Mouse (Mus musculus): ENCODE data around the gene Tpd52l2. TPM values are rescaled to one million over a fixed set of nuclear protein-coding genes. Genes with fewer than 3 reads are reported as not detected.
A peak's percentile ranks its signal among the peaks of the same experiment; 100 is the strongest.
"Not testable (repeated sequence)": the region's sequence is repeated elsewhere in the genome, so short reads cannot be mapped to it uniquely, and the experiment has no call there.

The Tpd52l2 gene
- polyA plus RNA-seq, 1 experiment from 2014 or later = 169 TPM

GRCm38 (mm10) chr2:181491432-181492205 is 5.3 kb upstream of the Tpd52l2 start:
- no peak overlapping the region for H3K9ac ChIP-seq
- H3K27me3 ChIP-seq = no peaks in the 10 kb centered on the region
- no peak overlapping the region for H3K4me3 ChIP-seq
- ATAC-seq (ENCODE audit: low FRiP score, low read depth) = no peak
- H3K27ac ChIP-seq = no peak overlapping the region
- peaks cover 22% of the 10 kb centered on the region for H3K4me1 ChIP-seq
- no peaks in the 10 kb centered on the region for H3K36me3 ChIP-seq
- no peaks in the 10 kb centered on the region for H3K9me3 ChIP-seq
- WGBS = 25% methylated on average over 7 of the region's 7 CpGs
- H3K4me2 ChIP-seq (replicated peaks) = no peak overlapping the region

- Histone ChIP-seq H3K4me2 (replicated peaks) (no peak overlapping the region), H3K4me1 (peaks cover 16% of the 10 kb centered on the region), H3K27ac (no peak overlapping the region), H3K27me3 (no peaks in the 10 kb centered on the region), H3K36me3 (no peaks in the 10 kb centered on the region), H3K9ac (no peak overlapping the region), H3K9me3 (no peaks in the 10 kb centered on the region), H3K4me3 (no peak overlapping the region)
- no peak for ATAC-seq (ENCODE audit: low FRiP score, low read depth)
- 45% methylated on average over 3 of the region's 3 CpGs for WGBS
These were observed 4.7 kb upstream of the Tpd52l2 start for GRCm38 (mm10) chr2:181492206-181492605.

GRCm38 (mm10) chr2:181493156-181493927 is 3.6 kb upstream of the Tpd52l2 start, which contains the start of gene Abhd16b:
TSS of gene Abhd16b (plus strand) at chr2:181493206.
- no peak within 1 kb of the TSS for H3K4me3 ChIP-seq
- no peak for ATAC-seq (ENCODE audit: low FRiP score, low read depth)
- no peaks in the 10 kb centered on the region for H3K27me3 ChIP-seq
- H3K9me3 ChIP-seq = no peaks in the 10 kb centered on the region
- H3K4me1 ChIP-seq = peaks cover 10% of the 10 kb centered on the region
- H3K27ac ChIP-seq = no peak within 1 kb of the TSS
- no peak within 1 kb of the TSS for H3K9ac ChIP-seq
- WGBS = 82% methylated on average over 31 of the region's 31 CpGs
- H3K36me3 ChIP-seq = no peaks in the 10 kb centered on the region
- H3K4me2 ChIP-seq (replicated peaks) = no peak within 1 kb of the TSS

GRCm38 (mm10) chr2:181494266-181494945 is 2.5 kb upstream of the Tpd52l2 start:
- no peak for ATAC-seq (ENCODE audit: low FRiP score, low read depth)
- no peaks in the 10 kb centered on the region for H3K9me3 ChIP-seq
- 82% methylated on average over 26 of the region's 26 CpGs for WGBS
- H3K9ac ChIP-seq = no peak overlapping the region; the same call in 1 of the 2 replicates
- no peak overlapping the region for H3K27ac ChIP-seq
- H3K4me2 ChIP-seq (replicated peaks) = no peak overlapping the region
- H3K4me1 ChIP-seq = peaks cover 15% of the 10 kb centered on the region
- H3K27me3 ChIP-seq = no peaks in the 10 kb centered on the region
- H3K36me3 ChIP-seq = 0 out of 2 replicates have a peak, but pooled peaks cover under 1% of the 10 kb centered on the region
- no peak overlapping the region for H3K4me3 ChIP-seq

- Histone ChIP-seq H3K36me3 (peaks cover 15% of the 10 kb centered on the region), H3K4me2 (replicated peaks) (peak overlapping the region; percentile 97), H3K4me1 (peaks cover 15% of the 10 kb centered on the region)
- H3K9ac ChIP-seq; H3K27ac ChIP-seq; H3K9me3 ChIP-seq; H3K4me3 ChIP-seq; H3K27me3 ChIP-seq; ATAC-seq (ENCODE audit: low FRiP score, low read depth): not testable (repeated sequence)
- 68% methylated on average over 8 of the region's 8 CpGs for WGBS
These were observed 1.1 kb upstream of the Tpd52l2 start for GRCm38 (mm10) chr2:181495845-181496244.

- WGBS = 12% methylated on average over 8 of the region's 8 CpGs
These were observed 661 bp upstream of the Tpd52l2 start for GRCm38 (mm10) chr2:181496281-181496680.

GRCm38 (mm10) chr2:181497548-181497875 is 570 bp downstream of the Tpd52l2 start:
- peak overlapping the region; percentile 66 for H3K4me3 ChIP-seq
- H3K9ac ChIP-seq = peak overlapping the region; percentile 85
- peak overlapping the region; percentile 97 for H3K4me2 ChIP-seq (replicated peaks)
- H3K4me1 ChIP-seq = peaks cover 15% of the 10 kb centered on the region
- ATAC-seq (ENCODE audit: low FRiP score, low read depth) = peak; percentile 32; the same call in 1 of the 2 replicates
- under 1% methylated on average over 12 of the region's 12 CpGs for WGBS
- H3K9me3 ChIP-seq = no peaks in the 10 kb centered on the region
- peaks cover 31% of the 10 kb centered on the region for H3K36me3 ChIP-seq
- H3K27me3 ChIP-seq = no peaks in the 10 kb centered on the region
- H3K27ac ChIP-seq = peak overlapping the region; percentile 85

More at GRCm38 (mm10) chr2:181496281-181496680, 661 bp upstream of the Tpd52l2 start:
- ATAC-seq (ENCODE audit: low FRiP score, low read depth) = 0 out of 2 replicates have a peak, but pooled peaks have one; percentile 30
- Histone ChIP-seq H3K4me3 (peak overlapping the region; percentile 66), H3K4me2 (replicated peaks) (peak overlapping the region; percentile 97), H3K36me3 (peaks cover 19% of the 10 kb centered on the region), H3K27me3 (no peaks in the 10 kb centered on the region), H3K27ac (peak overlapping the region; percentile 63; the same call in 1 of the 2 replicates), H3K4me1 (peaks cover 15% of the 10 kb centered on the region), H3K9me3 (no peaks in the 10 kb centered on the region), H3K9ac (peak overlapping the region; percentile 58)

GRCm38 (mm10) chr2:181498644-181499043 is 1.7 kb downstream of the Tpd52l2 start:
- Histone ChIP-seq H3K36me3 (peaks cover 42% of the 10 kb centered on the region), H3K9ac (no peak overlapping the region), H3K9me3 (no peaks in the 10 kb centered on the region), H3K4me2 (replicated peaks) (peak overlapping the region; percentile 97; the same call in 1 of the 2 replicates), H3K27me3 (no peaks in the 10 kb centered on the region), H3K27ac (no peak overlapping the region), H3K4me3 (peak overlapping the region; percentile 66; the same call in 1 of the 2 replicates), H3K4me1 (peaks cover 15% of the 10 kb centered on the region)
- no peak for ATAC-seq (ENCODE audit: low FRiP score, low read depth)
- WGBS = 80% methylated on average over 4 of the region's 4 CpGs

- peaks cover 95% of the 10 kb centered on the region for H3K36me3 ChIP-seq
- ATAC-seq (ENCODE audit: low FRiP score, low read depth) = no peak
These were observed 12.2 kb downstream of the Tpd52l2 start for GRCm38 (mm10) chr2:181509191-181509590.

GRCm38 (mm10) chr2:181511231-181511630 is 14.3 kb downstream of the Tpd52l2 start:
- Histone ChIP-seq H3K9me3 (no peaks in the 10 kb centered on the region), H3K9ac (no peak overlapping the region), H3K27me3 (no peaks in the 10 kb centered on the region), H3K4me3 (no peak overlapping the region), H3K27ac (no peak overlapping the region), H3K4me2 (replicated peaks) (no peak overlapping the region), H3K4me1 (no peaks in the 10 kb centered on the region), H3K36me3 (peaks cover 96% of the 10 kb centered on the region)
- no peak for ATAC-seq (ENCODE audit: low FRiP score, low read depth)
- 96% methylated on average over 8 of the region's 8 CpGs for WGBS

More at GRCm38 (mm10) chr2:181509191-181509590, 12.2 kb downstream of the Tpd52l2 start:
- H3K4me1 ChIP-seq = 0 out of 2 replicates have a peak, but pooled peaks cover 2% of the 10 kb centered on the region
- no peaks in the 10 kb centered on the region for H3K9me3 ChIP-seq
- no peak overlapping the region for H3K9ac ChIP-seq
- no peak overlapping the region for H3K4me3 ChIP-seq
- H3K27ac ChIP-seq = no peak overlapping the region
- no peaks in the 10 kb centered on the region for H3K27me3 ChIP-seq
- 85% methylated on average over 2 of the region's 2 CpGs for WGBS
- no peak overlapping the region for H3K4me2 ChIP-seq (replicated peaks)

GRCm38 (mm10) chr2:181519201-181519600 is 22.3 kb downstream of the Tpd52l2 start:
- H3K9ac ChIP-seq = peak overlapping the region; percentile 94
- no peaks in the 10 kb centered on the region for H3K27me3 ChIP-seq
- peak overlapping the region; percentile 87 for H3K4me3 ChIP-seq
- ATAC-seq (ENCODE audit: low FRiP score, low read depth) = no peak
- peaks cover 21% of the 10 kb centered on the region for H3K4me1 ChIP-seq
- peaks cover 38% of the 10 kb centered on the region for H3K36me3 ChIP-seq
- peak overlapping the region; percentile 78 for H3K4me2 ChIP-seq (replicated peaks)
- no peaks in the 10 kb centered on the region for H3K9me3 ChIP-seq
- WGBS = 79% methylated on average over 3 of the region's 3 CpGs
- H3K27ac ChIP-seq = peak overlapping the region; percentile 97

Data from limb, embryonic 13.5 days (tissue).